Mouse (Mus musculus): Measurements from ENCODE around the gene Chrnb1.

DNA sequence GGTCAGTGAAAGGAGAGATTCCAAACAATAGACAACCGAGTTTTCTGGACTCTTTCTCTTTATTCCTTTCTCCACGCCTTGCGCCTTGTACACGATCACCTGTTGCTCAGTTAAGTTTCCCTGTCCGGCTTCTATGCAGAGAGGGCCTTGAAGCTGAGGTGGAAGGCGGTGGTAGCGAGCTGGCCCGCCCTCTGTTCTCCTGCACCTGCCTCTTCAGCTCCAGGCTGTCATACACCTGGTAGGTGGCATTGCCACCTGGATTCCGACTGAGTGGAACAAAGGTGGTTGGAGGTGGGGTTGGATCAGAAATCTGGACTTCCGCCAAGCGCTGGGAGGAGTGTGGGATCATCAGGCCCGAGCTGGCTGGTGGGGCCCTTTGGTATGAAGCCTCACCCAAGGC is 20.8 kb upstream of the Chrnb1 start:
- no peak for TF ChIP-seq TAL1 (IDR thresholded peaks at IDR 0.05; ENCODE audit: low read length)
- TF ChIP-seq EP300 (IDR thresholded peaks at IDR 0.05; ENCODE audit: low read depth in 1 of 2, low read length in 2 of 2): no peak
- TF ChIP-seq CTCF (IDR thresholded peaks at IDR 0.05 in 2 of 3, conservative IDR thresholded peaks at IDR 0.05 in 1 of 3; ENCODE audit: control insufficient read depth in 1 of 3, insufficient read depth in 1 of 3, low read depth in 2 of 3, low read length in 3 of 3, poor library complexity in 1 of 3, severe bottlenecking in 1 of 3): no peak
- TF ChIP-seq UBTF (IDR thresholded peaks at IDR 0.05; ENCODE audit: borderline replicate concordance, insufficient read depth, low read depth, low read length): no peak
- no peak for TF ChIP-seq MEF2A (IDR thresholded peaks at IDR 0.05; ENCODE audit: extremely low read depth, insufficient replicate concordance, low read depth, low read length, poor library complexity, severe bottlenecking)
- TF ChIP-seq HCFC1 (IDR thresholded peaks at IDR 0.05; ENCODE audit: low read depth, low read length): no peak
- no peak for TF ChIP-seq BHLHE40 (IDR thresholded peaks at IDR 0.05; ENCODE audit: borderline replicate concordance, low read depth, low read length)
- TF ChIP-seq MAX (IDR thresholded peaks at IDR 0.05; ENCODE audit: low read length): no peak
- no peak for TF ChIP-seq ZC3H11A (IDR thresholded peaks at IDR 0.05; ENCODE audit: low read depth, low read length)
